Mouse (Mus musculus): Measurements from ENCODE around the gene Gmppa. TPM values are rescaled to one million over a fixed set of nuclear protein-coding genes. Genes with fewer than 3 reads are reported as not detected.

Gene Gmppa
- total RNA-seq, 2 experiments from 2014 or later, result 35.4 to 35.5 TPM

DNA sequence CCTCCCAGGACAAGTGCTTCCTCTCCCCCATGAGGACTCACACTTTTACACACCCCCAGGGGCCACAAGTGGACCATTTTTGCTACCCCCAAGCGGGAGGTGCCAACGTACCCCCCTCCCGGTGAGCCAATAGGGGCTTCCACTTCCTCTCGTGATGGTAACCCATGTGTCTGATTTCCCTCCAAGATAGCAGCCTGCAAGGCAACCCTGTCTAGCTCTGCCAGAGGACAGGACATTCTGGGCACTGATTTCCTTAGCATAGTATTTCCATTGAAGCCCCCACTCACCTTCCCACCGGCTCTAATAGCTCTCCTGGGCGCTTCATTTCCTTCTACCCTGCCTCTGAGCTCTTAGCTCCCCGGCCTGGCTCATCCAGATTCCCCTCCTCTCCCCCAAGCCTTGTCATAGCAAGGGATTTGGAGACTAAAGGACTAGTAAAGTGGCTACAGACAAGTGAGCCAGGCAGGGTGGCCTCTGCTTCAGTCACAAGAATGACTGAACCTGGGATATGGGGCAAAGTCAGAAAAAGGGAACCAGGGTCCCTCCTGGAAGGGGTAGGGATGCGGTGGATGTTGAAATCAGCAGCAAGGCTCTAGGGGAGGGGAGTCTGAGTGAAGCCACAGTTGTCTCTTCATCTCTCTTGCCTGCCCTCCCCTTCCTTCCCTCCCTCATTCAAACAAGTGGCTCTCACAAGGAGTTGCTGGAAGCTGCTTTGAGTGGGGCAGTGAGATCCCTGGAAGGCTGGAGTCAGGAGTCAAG, 13.8 kb downstream of the Gmppa start:
- no peak for DNase-seq
- intact Hi-C loops (cut with DNase I), result no loop called here

DNA sequence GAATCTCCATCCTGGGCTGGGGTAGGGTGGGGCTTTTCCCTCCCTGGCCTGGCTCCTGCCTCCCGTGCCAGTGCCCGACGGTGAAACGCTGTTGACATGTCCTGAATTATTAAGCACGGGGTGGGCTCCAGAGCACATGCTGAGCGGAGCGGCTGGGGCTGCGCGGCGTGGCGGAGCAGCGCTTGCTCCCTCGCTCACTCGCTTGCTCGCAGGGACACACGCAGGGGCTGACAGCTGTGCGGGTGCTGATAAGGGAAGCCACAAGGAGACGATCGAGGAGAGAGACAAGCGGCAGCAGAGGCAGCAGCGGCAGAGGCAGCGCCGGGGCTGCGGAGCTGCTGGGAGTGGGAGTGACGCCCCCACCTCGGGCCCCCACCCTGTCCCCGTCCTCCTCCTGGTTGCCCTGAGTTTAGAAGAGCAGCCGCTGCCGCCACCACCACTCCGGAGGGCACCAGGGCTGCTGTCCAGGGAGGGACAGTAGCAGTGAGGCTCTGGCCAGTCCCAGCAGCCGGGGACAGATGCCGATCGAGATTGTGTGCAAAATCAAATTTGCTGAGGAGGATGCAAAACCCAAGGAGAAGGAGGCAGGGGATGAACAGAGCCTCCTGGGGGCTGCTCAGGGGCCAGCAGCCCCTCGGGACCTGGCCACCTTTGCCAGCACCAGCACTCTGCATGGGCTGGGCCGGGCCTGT, 14.7 kb downstream of the Gmppa start, which contains the start of gene Asic4:
Gene Asic4 (plus strand): TSS at position 123 of the 692 bp plus-strand sequence.
- intact Hi-C loops (cut with DNase I), result no loop called here
- no peak for DNase-seq

DNA sequence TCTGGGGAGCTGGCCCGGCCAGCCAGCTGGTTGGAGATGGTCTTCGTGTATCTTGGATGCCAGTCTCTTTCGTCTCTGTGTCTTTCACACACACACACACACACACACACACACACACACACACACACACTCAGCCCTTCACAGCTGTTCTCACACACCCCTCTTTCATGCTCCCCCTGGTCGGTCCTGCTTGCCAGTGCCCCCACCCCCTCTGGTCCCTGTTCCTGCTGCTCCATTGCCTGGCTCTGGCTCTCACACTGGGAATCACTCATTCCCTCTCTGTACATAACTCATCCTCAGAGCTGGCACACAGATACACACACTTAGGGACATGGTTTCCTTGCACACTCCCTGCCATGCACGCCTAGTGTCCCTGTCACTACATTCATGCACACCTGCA, 16.2 kb downstream of the Gmppa start:
- DNase-seq, result no peak
- intact Hi-C loops (cut with DNase I), result no loop called here

DNA sequence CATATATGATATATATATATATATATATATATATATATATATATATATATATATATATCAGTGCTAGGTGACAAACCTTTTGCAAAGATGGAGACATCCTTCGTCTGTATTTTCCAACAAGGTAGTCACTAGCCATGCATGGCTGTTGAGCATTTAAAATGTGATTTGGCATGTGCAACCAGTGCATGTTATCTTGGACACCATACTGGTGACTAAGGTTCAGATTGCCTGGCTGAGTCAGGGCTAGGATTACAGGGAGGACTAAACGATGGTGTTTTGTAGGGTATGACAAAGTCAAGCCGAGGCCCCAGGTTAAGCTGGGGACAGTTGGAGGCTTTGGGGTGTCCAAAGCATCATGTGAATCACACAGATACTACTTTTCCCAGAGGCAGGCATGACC, 19.7 kb downstream of the Gmppa start:
- intact Hi-C loops (cut with DNase I), result no loop called here
- no peak for DNase-seq

DNA sequence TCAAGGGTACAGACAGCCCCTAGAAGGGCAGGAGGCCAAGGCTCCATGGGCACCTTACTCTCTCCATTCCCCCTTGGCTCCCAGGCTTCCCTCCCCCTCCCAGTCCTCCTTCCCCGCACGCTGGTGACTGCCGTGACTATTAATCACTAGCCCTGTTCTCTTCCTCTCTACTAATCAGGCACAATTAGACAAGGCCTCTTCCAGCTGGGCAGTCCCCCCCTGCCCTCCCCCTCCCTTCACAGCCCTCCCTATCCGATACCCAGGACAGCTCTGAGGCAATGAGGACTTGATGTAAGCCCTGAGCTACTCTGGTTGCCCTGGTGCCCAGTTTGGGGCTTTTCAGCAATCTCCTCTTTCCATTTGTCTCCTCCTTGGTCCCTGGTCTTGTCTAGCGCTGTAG, 20.2 kb downstream of the Gmppa start:
- DNase-seq, result no peak
- intact Hi-C loops (cut with DNase I), result no loop called here

- no peak for DNase-seq
- intact Hi-C loops (cut with DNase I), result no loop called here
Observed at GRCm38 (mm10) chr1:75456746-75457564, 21.2 kb downstream of the Gmppa start.

DNA sequence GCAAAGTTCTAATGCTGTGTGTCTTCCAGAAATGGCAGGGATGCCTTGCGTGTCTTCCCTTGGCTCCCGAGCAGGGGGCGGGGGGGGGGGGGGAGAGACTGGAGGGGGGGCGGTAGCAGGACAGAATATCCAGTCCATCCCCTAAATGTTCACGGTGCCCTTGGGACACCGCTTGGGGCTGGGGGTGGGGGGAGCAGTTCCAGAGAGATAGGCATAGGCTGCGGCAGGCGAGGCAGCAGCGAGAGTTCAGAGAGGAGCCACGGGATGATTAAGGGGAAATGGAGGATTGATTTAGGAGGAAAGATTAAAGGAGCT, 21.9 kb downstream of the Gmppa start:
- intact Hi-C loops (cut with DNase I), result no loop called here
- DNase-seq, result no peak

DNA sequence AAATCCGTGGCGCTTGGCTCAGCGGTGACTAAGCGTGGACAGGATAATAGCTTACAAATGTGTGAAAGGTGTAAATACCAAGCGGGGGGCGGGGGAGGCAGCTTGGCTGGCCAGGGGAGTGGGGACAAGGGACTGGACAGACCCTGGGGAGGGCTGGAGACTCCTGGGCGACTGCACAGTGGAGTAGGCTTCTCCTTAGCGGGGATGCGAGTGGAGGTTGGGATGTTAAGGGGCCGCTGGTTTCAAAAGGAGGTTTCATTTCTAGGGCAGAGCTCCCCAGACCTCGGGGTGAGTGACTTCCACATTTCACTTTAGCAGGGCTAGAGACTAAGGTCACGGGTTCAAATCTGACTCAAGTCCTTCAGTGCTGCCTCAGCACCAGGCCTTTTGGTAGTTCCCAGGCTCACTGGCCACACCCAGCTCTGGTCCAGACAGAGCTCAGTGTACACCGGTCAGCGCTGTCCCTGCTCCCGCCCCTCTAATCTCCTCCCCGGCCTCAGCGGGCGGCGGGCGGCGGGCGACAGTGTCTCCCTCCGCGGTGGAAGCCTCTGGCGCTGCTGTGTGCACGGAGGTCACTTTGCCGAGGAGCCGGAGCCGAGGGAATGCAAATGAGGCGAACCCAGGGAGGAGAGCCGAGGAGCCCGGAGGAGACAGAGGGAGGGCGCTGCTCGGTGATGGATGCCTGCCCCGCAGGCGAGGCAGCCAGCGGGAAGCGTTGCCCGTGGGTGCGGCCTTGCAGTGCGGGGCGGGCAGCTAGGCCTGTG, 22.5 kb downstream of the Gmppa start:
- intact Hi-C loops (cut with DNase I), result no loop called here
- DNase-seq, result peak in 1 of 2 experiments; percentile 50

GRCm38 (mm10) chr1:75458789-75459684, 23.3 kb downstream of the Gmppa start:
- DNase-seq, result no peak
- intact Hi-C loops (cut with DNase I), result no loop called here

GRCm38 (mm10) chr1:75460297-75460696, 24.6 kb downstream of the Gmppa start:
- intact Hi-C loops (cut with DNase I), result no loop called here
- DNase-seq, result no peak

- intact Hi-C loops (cut with DNase I), result no loop called here
- no peak for DNase-seq
Observed at GRCm38 (mm10) chr1:75462636-75463035, 26.9 kb downstream of the Gmppa start.

DNA sequence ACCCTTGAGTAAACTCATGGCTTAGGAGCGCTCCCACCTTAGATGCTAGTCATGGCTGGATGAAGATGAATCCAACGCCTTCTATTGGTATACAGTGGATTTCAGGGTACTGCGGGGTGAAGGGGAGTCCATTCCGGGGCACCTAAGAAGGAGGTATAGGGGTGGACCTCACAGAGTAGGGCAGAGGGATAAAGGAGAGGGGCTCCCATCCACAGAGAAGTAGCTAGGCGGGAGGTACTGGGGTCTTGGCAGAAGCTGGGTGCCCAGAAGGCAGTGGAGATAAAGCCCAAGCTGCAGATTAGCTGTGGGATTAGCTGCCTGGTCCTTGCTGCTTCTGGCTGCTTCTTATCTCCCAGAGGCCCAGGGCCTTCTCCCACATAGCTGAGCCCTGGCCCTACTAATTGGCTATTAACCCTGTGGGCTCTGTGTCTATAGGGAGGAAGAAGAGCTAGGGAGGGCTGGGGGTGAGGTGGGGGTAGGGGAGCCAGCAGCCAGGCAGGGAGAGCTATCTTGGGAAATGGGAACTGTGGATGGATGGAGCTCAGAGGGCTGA, 28.0 kb downstream of the Gmppa start:
- intact Hi-C loops (cut with DNase I), result no loop called here
- DNase-seq, result no peak

DNA sequence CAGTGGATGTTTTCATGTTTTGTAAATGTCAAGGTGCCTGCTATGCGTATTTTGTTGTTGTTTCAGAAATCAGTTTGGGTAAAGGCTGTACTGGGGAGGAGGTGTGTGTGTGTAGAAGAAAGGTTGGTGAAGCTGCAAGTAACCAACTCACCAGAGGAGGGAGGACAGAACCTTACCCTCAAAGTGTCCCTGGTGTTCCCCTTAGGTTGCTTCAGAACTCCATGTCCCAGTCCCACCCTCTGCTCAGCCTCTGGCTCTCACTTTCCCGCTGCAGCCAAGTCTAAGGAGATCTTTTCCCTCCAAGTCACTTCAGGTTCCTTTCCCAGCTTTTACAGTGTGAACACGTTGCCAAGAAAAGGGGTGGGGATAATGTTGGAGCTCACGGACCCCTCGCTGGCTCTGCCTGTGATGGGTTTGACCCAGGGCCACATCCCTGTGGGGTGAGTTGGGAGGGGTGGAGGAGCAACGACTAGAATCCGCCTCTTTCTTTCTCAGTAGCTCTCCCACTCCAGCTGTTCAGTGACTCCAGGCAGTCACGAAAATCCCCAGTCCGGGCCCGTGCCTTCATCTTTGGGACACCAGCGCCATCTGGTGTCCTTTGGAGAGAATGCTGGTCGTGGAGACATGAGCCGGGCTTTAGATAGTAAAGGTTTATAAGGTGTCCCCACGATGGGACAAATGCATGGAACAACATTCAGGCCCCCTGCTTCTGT, 31.6 kb downstream of the Gmppa start:
- intact Hi-C loops (cut with DNase I), result loop anchor here (2.0 kb wide), 1 partner anchor 125 kb away; no protein-coding TSS in a partner anchor
- peak; percentile 68 to 81 for DNase-seq

DNA sequence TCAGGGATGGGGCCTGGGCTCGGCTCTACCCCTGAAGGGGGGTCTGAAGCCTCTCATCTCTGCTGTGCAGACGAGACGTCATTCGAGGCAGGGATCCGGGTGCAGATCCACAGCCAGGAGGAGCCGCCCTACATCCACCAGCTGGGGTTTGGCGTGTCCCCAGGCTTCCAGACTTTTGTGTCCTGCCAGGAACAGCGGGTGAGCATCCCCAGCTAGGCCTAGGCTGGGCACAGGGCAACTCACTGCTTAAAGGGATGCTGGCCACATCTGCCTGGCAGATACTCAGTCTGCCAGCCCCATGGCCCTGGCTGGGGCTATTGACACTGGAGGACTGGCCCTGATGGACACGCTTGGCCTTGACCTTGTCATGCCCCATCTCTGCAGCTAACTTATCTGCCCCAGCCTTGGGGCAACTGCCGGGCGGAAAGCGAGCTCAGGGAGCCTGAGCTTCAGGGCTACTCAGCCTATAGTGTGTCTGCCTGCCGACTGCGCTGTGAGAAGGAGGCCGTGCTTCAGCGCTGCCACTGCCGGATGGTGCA, 33.6 kb downstream of the Gmppa start:
- intact Hi-C loops (cut with DNase I), result no loop called here
- DNase-seq, result no peak

DNA sequence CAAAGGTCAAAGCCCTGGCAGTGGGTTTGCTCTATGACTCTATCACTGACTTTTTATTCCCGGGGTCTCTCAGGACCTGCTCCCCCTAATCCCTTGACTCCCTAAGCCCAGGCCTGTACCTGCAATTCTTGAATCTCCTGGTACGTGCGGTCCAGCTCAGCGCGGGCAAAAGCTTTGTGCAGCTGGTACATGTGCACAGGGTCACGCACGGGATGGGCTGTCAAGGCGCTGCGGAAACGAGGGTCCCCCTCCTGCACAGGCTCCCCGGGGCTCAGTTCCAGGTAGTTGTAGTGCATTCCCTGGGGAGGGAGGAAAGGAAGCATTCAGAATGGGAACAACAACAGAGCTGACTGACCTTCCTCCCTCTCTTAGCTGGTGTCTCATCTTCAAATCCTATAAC, 40.7 kb downstream of the Gmppa start:
- intact Hi-C loops (cut with DNase I), result no loop called here
- DNase-seq, result no peak

DNA sequence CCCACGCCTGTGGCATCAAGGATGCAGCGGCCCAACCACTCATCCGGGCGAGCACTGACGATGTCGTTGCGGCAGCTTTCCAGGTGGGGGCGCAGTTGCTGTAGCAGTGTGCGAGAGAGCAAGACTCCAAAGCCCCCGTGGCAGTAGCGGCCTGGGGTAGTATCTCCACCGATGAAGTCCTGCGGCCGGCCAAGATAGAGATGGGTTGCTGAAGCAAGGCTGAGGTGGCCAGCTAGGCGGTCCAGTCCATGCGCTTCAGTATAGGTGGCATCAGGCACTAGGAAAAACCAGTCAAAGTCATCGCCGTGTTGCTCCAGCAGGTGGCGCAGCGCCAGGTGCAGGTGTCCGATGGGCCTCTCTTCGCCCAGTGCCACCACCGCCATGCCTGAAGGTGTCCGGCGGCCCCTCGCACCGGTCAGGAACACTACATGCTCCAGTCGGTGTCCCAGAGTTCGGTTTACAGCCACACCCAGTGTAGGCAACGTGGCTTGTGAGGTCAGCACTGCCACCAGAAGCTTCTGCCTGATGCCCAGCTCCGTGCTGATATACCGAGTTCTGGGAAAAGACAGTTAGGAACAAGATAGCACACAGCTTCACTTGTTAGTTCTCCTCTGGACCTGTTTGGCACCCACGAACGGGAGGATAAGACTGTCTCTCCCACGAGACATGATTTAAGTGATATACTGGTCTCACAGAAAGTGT, 41.7 kb downstream of the Gmppa start:
- intact Hi-C loops (cut with DNase I), result loop anchor here (1.0 kb wide), 1 partner anchor 82 kb away; no protein-coding TSS in a partner anchor
- DNase-seq, result peak; percentile 63 to 73

DNA sequence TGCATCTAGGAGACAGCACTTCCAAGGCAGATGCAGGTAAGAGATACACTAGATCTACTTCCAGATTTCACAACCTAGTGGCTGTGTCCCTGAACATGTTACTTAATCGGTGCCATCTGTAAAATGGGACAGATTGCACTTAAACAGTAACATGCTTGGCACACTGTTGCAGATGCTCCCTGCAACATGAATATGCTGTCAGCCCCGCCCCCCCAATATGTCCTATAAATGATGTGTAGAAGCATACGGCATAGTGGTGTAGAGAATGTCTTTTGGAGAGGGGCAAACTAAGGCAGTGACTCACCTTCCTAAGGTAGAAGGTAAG, 42.2 kb downstream of the Gmppa start:
- no peak for DNase-seq
- intact Hi-C loops (cut with DNase I), result loop anchor here (1.0 to 2.0 kb wide), 2 partner anchors 81 to 119 kb away; no protein-coding TSS in a partner anchor

DNA sequence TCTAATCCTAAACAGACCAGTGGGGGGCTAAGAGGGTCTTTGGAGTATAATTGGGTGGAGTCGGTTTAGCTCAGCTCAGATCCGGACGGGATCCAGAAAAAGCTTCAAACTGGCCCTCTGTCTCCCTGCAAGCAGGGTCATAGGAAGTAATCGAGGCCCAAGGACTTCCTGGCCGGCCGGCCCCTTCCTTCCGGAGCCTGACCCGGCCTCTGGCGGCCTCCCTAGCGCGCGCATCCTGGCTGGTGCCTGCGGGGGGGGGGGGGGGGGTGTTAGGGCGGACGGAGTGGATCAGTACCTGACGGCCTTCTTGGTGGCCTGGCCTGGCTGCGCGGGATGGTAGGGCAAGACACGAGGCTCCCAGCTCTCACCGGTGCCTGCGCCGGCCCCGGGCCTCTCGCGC, 42.8 kb downstream of the Gmppa start:
- DNase-seq, result no peak
- intact Hi-C loops (cut with DNase I), result loop anchor here (2.0 kb wide), 1 partner anchor 118 kb away; no protein-coding TSS in a partner anchor

All from gastrocnemius, postnatal 36 days (tissue).